In genomic region chr11:69062761-69063224, GRCm38 (mm10) we compare ENCODE assay signal across 8 mouse cellular contexts. TPM values are rescaled to one million over a fixed set of nuclear protein-coding genes. Genes with fewer than 3 reads are reported as not detected.
DNase-seq lines count a peak whose midpoint lies in the region; ATAC-seq and TF ChIP-seq lines count a peak whose summit lies in the region.

No protein-coding gene starts in this region.

- H3K27ac ChIP-seq in hindbrain, embryonic 16.5 days (ENCODE audit: low read depth, low read length) = peak overlapping the region; percentile 51
- H3K27ac ChIP-seq in left cerebral cortex, adult 2 months = peak overlapping the region; percentile 90

- intact Hi-C loops in left cerebral cortex, adult 2 months (cut with DNase I) = loop anchor here (1.0 to 5.0 kb wide), 4 partner anchors 21 to 175 kb away; partner anchors contain the start of genes Aloxe3 and Gucy2e

- H3K4me2 ChIP-seq in hindbrain, embryonic 16.5 days (ENCODE audit: low read length) = peak overlapping the region; percentile 74

- ATAC-seq in hindbrain, embryonic 16.5 days = peak; percentile 69
- peak; percentile 19 for ATAC-seq in megakaryocyte, adult 5-6 weeks (ENCODE audit: poor library complexity, severe bottlenecking)

- H3K4me3 ChIP-seq in hindbrain, embryonic 16.5 days (ENCODE audit: low read length) = peak overlapping the region; percentile 76
- H3K4me3 ChIP-seq in left cerebral cortex, adult 2 months = peak overlapping the region; percentile 56

- H3K9ac ChIP-seq in hindbrain, embryonic 16.5 days (ENCODE audit: low read depth, low read length) = peak overlapping the region; percentile 19; the same call in 1 of the 2 replicates

- no peaks in the 10 kb centered on the region for H3K36me3 ChIP-seq in hindbrain, embryonic 16.5 days (ENCODE audit: control insufficient read depth, insufficient read depth, low read length)

- H3K27me3 ChIP-seq in hindbrain, embryonic 16.5 days (replicated peaks; ENCODE audit: control insufficient read depth, insufficient read depth, low read length) = no peaks in the 10 kb centered on the region

- peaks cover 33% of the 10 kb centered on the region for H3K4me1 ChIP-seq in hindbrain, embryonic 16.5 days (ENCODE audit: control insufficient read depth, insufficient read depth, low read depth, low read length)

- WGBS in hindbrain, embryonic 16.5 days = 0% methylated on average over 19 of the region's 19 CpGs

- DNase-seq in R1 (ENCODE audit: low read depth, low spot score) = peak; percentile 95
- DNase-seq in cerebellum, postnatal 25 days = peak; percentile 95 to 97
- DNase-seq in gastrocnemius, adult 18-20 months (ENCODE audit: low spot score) = peak; percentile 95
- DNase-seq in left cerebral cortex, adult 2 months (ENCODE audit: extremely low spot score in 1 of 2, low spot score in 2 of 2) = peak; percentile 92 to 96
- DNase-seq in right cerebral cortex, adult 18-20 months = peak; percentile 92
- peak; percentile 99 for DNase-seq in urinary bladder, adult 2 months (ENCODE audit: low spot score)

- no peaks in the 10 kb centered on the region for H3K9me3 ChIP-seq in hindbrain, embryonic 16.5 days (ENCODE audit: control insufficient read depth, low read length)

- TF ChIP-seq CTCF in left cerebral cortex, adult 2 months (IDR thresholded peaks at IDR 0.05) = no peak

RNA-seq across cellular contexts. Expression of gene Borcs6, which starts 3.3 kb away (rescaled TPM):
- total RNA-seq in gastrocnemius, adult 18-20 months (2021) = 10 to 100 TPM; 20.0 to 23.5 TPM
- 18.1 and 20.9 TPM in 2 replicates for polyA plus RNA-seq in hindbrain, embryonic 16.5 days (2015; fragmentation: Nextera tagmentation; extraction: Ambion mirVana)
- 10 to 100 TPM; 31.1 to 33.8 TPM for total RNA-seq in left cerebral cortex, adult 2 months (2021)
- 18.8 and 20.5 TPM in 2 replicates for total RNA-seq in megakaryocyte, adult 5-6 weeks (2015)
- 17.7 and 20.2 TPM in 2 replicates for total RNA-seq in megakaryocyte, adult 5-6 weeks (2017)
- polyA plus RNA-seq in urinary bladder, adult 2 months (2012; rRNA removed) = 18.0 and 19.4 TPM in 2 replicates

RNA-seq across cellular contexts. Expression of gene Tmem107, which starts 7.8 kb away (rescaled TPM):
- 1 to 10 TPM; 3.5 to 3.7 TPM for total RNA-seq in gastrocnemius, adult 18-20 months (2021)
- polyA plus RNA-seq in hindbrain, embryonic 16.5 days (2015; fragmentation: Nextera tagmentation; extraction: Ambion mirVana) = 38.6 and 42.6 TPM in 2 replicates
- 10 to 100 TPM; 23.3 to 28.0 TPM for total RNA-seq in left cerebral cortex, adult 2 months (2021)
- 13.2 and 15.7 TPM in 2 replicates for total RNA-seq in megakaryocyte, adult 5-6 weeks (2015)
- 11.4 and 26.6 TPM in 2 replicates for total RNA-seq in megakaryocyte, adult 5-6 weeks (2017)
- polyA plus RNA-seq in urinary bladder, adult 2 months (2012; rRNA removed) = 17.9 and 25.8 TPM in 2 replicates

RNA-seq across cellular contexts. Expression of gene Aurkb, which starts 17.3 kb away (rescaled TPM):
- total RNA-seq in gastrocnemius, adult 18-20 months (2021) = not detected
- 26.9 and 32.2 TPM in 2 replicates for polyA plus RNA-seq in hindbrain, embryonic 16.5 days (2015; fragmentation: Nextera tagmentation; extraction: Ambion mirVana)
- under 1 TPM; 0.25 to 0.30 TPM for total RNA-seq in left cerebral cortex, adult 2 months (2021)
- total RNA-seq in megakaryocyte, adult 5-6 weeks (2015) = 105 and 116 TPM in 2 replicates
- total RNA-seq in megakaryocyte, adult 5-6 weeks (2017) = 116 and 125 TPM in 2 replicates
- 3.6 and 4.1 TPM in 2 replicates for polyA plus RNA-seq in urinary bladder, adult 2 months (2012; rRNA removed)

RNA-seq across cellular contexts. Expression of gene Vamp2, which starts 25.5 kb away (rescaled TPM):
- 10 to 100 TPM; 37.4 to 39.3 TPM for total RNA-seq in gastrocnemius, adult 18-20 months (2021)
- 402 and 475 TPM in 2 replicates for polyA plus RNA-seq in hindbrain, embryonic 16.5 days (2015; fragmentation: Nextera tagmentation; extraction: Ambion mirVana)
- total RNA-seq in left cerebral cortex, adult 2 months (2021) = 1,000 to 10,000 TPM; 1,115 to 1,119 TPM
- total RNA-seq in megakaryocyte, adult 5-6 weeks (2015) = 53.9 and 66.6 TPM in 2 replicates
- total RNA-seq in megakaryocyte, adult 5-6 weeks (2017) = 11.2 and 21.8 TPM in 2 replicates
- polyA plus RNA-seq in urinary bladder, adult 2 months (2012; rRNA removed) = 163 and 180 TPM in 2 replicates

RNA-seq across cellular contexts. Expression of gene Per1, which starts 32.2 kb away (rescaled TPM):
- 10 to 100 TPM; 41.9 to 72.2 TPM for total RNA-seq in gastrocnemius, adult 18-20 months (2021)
- 11.1 and 11.2 TPM in 2 replicates for polyA plus RNA-seq in hindbrain, embryonic 16.5 days (2015; fragmentation: Nextera tagmentation; extraction: Ambion mirVana)
- 100 to 1,000 TPM; 114 to 185 TPM for total RNA-seq in left cerebral cortex, adult 2 months (2021)
- total RNA-seq in megakaryocyte, adult 5-6 weeks (2015) = 6.7 and 12.5 TPM in 2 replicates
- total RNA-seq in megakaryocyte, adult 5-6 weeks (2017) = 7.9 and 8.5 TPM in 2 replicates
- 26.8 and 28.5 TPM in 2 replicates for polyA plus RNA-seq in urinary bladder, adult 2 months (2012; rRNA removed)

Comparison
In these comparisons a context has a peak if more than half of its experiments do, and no peak if none do; other contexts are left out.
1. Peak in every context shown above with its lines: DNase-seq, ATAC-seq, H3K4me3 ChIP-seq and H3K27ac ChIP-seq.
2. RNA of gene Aurkb, which starts 17.3 kb away (total RNA-seq): 105 to 125 TPM in megakaryocyte, adult 5-6 weeks; 0.25 to 0.30 TPM in left cerebral cortex, adult 2 months and not detected in gastrocnemius, adult 18-20 months; every median in the first group is over 10 times any median in the second.